Mouse (Mus musculus) lung, postnatal 0 days (tissue): Measurements from ENCODE around the gene Gal.

Experiments
- CTCF ChIP-seq: IDR thresholded peaks from 2 replicates; pipeline ENCODE4 v1.5.1; 2016; ENCODE audit warnings: antibody characterized with exemption, mild to moderate bottlenecking
- EP300 ChIP-seq: IDR thresholded peaks from 2 replicates; pipeline ENCODE4 v1.6.1; 2016; ENCODE audit warnings: antibody characterized with exemption, mild to moderate bottlenecking, control low read depth

DNA sequence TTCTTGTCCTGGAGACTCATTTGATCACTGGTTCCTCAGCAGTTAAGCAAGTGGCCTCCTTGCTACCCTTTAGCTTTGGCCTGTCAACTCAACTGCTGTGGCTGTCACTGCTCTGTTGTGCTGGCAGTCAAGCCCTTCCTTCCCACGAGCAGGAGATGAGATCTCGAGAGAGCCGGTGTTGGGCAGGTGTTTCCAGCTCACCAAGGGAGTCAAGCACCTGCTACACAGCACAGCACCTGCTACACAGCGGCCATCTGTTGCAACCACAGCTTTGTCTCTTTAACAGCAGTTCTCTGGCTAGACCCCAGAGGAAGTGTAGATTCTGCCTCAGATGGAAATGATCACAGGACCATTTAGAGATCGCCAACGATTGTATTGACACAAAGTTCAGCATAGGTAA is 37.3 kb upstream of the Gal start:
- TF ChIP-seq CTCF (no peak), EP300 (no peak)
